10 mouse cellular contexts compared by ENCODE assay signal in the genomic region with DNA sequence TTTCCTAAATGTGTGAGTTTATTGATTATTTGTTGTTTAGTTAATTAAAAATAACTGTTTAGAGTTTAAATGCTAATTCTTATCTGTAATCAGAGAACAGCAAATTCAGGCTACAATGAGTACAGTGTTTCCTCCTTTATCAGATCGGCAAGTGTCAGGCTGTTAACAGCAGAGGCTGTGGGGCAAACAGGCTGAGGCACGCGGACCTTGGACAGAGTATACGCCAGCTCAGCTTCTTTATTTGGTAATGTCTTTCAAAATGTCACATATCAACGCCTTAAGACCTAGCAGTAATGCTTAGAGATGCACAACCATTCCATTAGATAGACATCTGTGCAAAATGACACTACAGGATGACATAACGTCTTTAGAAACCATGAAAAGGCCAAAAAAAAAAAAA. TPM values are rescaled to one million over a fixed set of nuclear protein-coding genes. Genes with fewer than 3 reads are reported as not detected.
DNase-seq lines count a peak whose midpoint lies in the region; ATAC-seq lines count a peak whose summit lies in the region.
"Had no signal": no experiment of that assay in that cellular context is flagged by ENCODE, and none has a peak within 500 bp of the region (broad histone marks: within the 10 kb centered on the region; RNA-seq: fewer than 3 reads in every experiment).

No protein-coding gene starts in this region.

- 38% methylated on average over 6 of the region's 6 CpGs for WGBS in heart, embryonic 12.5 days
- 64% methylated on average over 6 of the region's 6 CpGs for WGBS in limb, embryonic 13.5 days

- no peak for ATAC-seq in heart, embryonic 12.5 days (ENCODE audit: insufficient number of reproducible peaks, low FRiP score)
- no peak for ATAC-seq in limb, embryonic 13.5 days (ENCODE audit: low FRiP score, low read depth)
- no peak for ATAC-seq in megakaryocyte progenitor cell, adult 5-6 weeks (replicated peaks; ENCODE audit: poor library complexity)

- H3K27me3 ChIP-seq in heart, embryonic 12.5 days (replicated peaks) = no peaks in the 10 kb centered on the region
- no peaks in the 10 kb centered on the region for H3K27me3 ChIP-seq in limb, embryonic 13.5 days

- H3K9ac ChIP-seq in heart, embryonic 12.5 days = no peak overlapping the region
- H3K9ac ChIP-seq in limb, embryonic 13.5 days = no peak overlapping the region

- H3K9me3 ChIP-seq in heart, embryonic 12.5 days (replicated peaks) = no peaks in the 10 kb centered on the region
- H3K9me3 ChIP-seq in limb, embryonic 13.5 days = no peaks in the 10 kb centered on the region

- peaks cover 10% of the 10 kb centered on the region for H3K36me3 ChIP-seq in heart, embryonic 12.5 days
- peaks cover 9% of the 10 kb centered on the region for H3K36me3 ChIP-seq in limb, embryonic 13.5 days

- H3K4me1 ChIP-seq in heart, embryonic 12.5 days (replicated peaks) = peaks cover 26% of the 10 kb centered on the region
- peaks cover 27% of the 10 kb centered on the region for H3K4me1 ChIP-seq in limb, embryonic 13.5 days

- H3K27ac ChIP-seq in heart, embryonic 12.5 days (ENCODE audit: poor library complexity, severe bottlenecking) = peak overlapping the region; percentile 70; the same call in 1 of the 2 replicates
- no peak overlapping the region for H3K27ac ChIP-seq in limb, embryonic 13.5 days

- peak overlapping the region; percentile 87 for H3K4me2 ChIP-seq in heart, embryonic 12.5 days
- peak overlapping the region; percentile 83; the same call in 1 of the 2 replicates for H3K4me2 ChIP-seq in limb, embryonic 13.5 days (replicated peaks)

- no peak for DNase-seq in heart, adult 9 months (ENCODE audit: low spot score in 2 of 2)
- peak; percentile 26 for DNase-seq in urinary bladder, postnatal 14 days (ENCODE audit: low spot score)
- DNase-seq in urinary bladder, postnatal 25 days (ENCODE audit: low spot score) = no peak
- DNase-seq in ovary, postnatal 10 days (ENCODE audit: low spot score) = no peak
- DNase-seq in cerebellum, adult 9-10 months = no peak

- H3K4me3 ChIP-seq in heart, embryonic 12.5 days = no peak overlapping the region
- no peak overlapping the region for H3K4me3 ChIP-seq in limb, embryonic 13.5 days

RNA-seq across cellular contexts. Expression of gene Mfge8, which starts 0.7 kb away (rescaled TPM):
- polyA plus RNA-seq in heart, embryonic 12.5 days (2016; fragmentation: Nextera tagmentation; extraction: Ambion mirVana) = 263 and 264 TPM in 2 replicates
- polyA plus RNA-seq in limb, embryonic 13.5 days (2015; fragmentation: Nextera tagmentation; extraction: Ambion mirVana) = 160 and 166 TPM in 2 replicates
- total RNA-seq in megakaryocyte progenitor cell, adult 5-6 weeks (2015) = 8.4 and 10.4 TPM in 2 replicates
- 9.9 and 10.7 TPM in 2 replicates for total RNA-seq in megakaryocyte progenitor cell, adult 5-6 weeks (2017)

RNA-seq across cellular contexts. Expression of gene Hapln3, which starts 18.7 kb away (rescaled TPM):
- 1.5 and 2.4 TPM in 2 replicates for polyA plus RNA-seq in heart, embryonic 12.5 days (2016; fragmentation: Nextera tagmentation; extraction: Ambion mirVana)
- polyA plus RNA-seq in limb, embryonic 13.5 days (2015; fragmentation: Nextera tagmentation; extraction: Ambion mirVana) = 1.3 and 1.6 TPM in 2 replicates
- not detected in 2 replicates for total RNA-seq in megakaryocyte progenitor cell, adult 5-6 weeks (2015)
- total RNA-seq in megakaryocyte progenitor cell, adult 5-6 weeks (2017) = not detected in 2 replicates
- total RNA-seq: monocyte, adult 5-6 weeks had no signal
- polyA plus RNA-seq: erythroblast, embryonic 14.5 days had no signal
